Mouse (Mus musculus) liver, embryonic 16.5 days (tissue): ENCODE data around the gene Pik3c2b. TPM values are rescaled to one million over a fixed set of nuclear protein-coding genes. Genes with fewer than 3 reads are reported as not detected.

Experiments used
- ATAC-seq: fragments of 200-750 bp; cut with Nextera tagmentation; 2 replicates; pipeline ENCODE4 v1.8.0; 2017; ENCODE audit warnings: low read depth, mild to moderate bottlenecking, moderate number of reproducible peaks, moderate library complexity
- H3K27ac ChIP-seq: fragments of 300-500 bp; sonication (generic); 2 replicates; pipeline ENCODE4 v1.5.1; 2014; ENCODE audit warnings: mild to moderate bottlenecking, low read length
- H3K27me3 ChIP-seq: fragments of 300-500 bp; sonication (generic); 2 replicates; pipeline ENCODE4 v1.6.1; 2014; ENCODE audit warnings: low read depth, low read length, mixed read lengths; ENCODE audit not compliant: control insufficient read depth, insufficient read depth
- H3K36me3 ChIP-seq: fragments of 300-500 bp; sonication (generic); 2 replicates; pipeline ENCODE4 v1.6.1; 2014; ENCODE audit warnings: mild to moderate bottlenecking; ENCODE audit not compliant: control insufficient read depth, insufficient read depth
- H3K4me1 ChIP-seq: fragments of 300-500 bp; sonication (generic); 2 replicates; pipeline ENCODE4 v1.6.1; 2014; ENCODE audit warnings: low read depth, low read length, mixed read lengths; ENCODE audit not compliant: control insufficient read depth
- H3K4me2 ChIP-seq: fragments of 300-500 bp; sonication (generic); 2 replicates; pipeline ENCODE4 v1.6.1; 2014; ENCODE audit warnings: low read depth, low read length, mixed read lengths
- H3K4me3 ChIP-seq: fragments of 300-500 bp; sonication (generic); 2 replicates; pipeline ENCODE4 v1.5.1; 2014; ENCODE audit warnings: low read depth, mild to moderate bottlenecking, low read length
- H3K9ac ChIP-seq: fragments of 300-500 bp; sonication (generic); 2 replicates; pipeline ENCODE4 v1.6.1; 2014; ENCODE audit warnings: low read depth, low read length
- H3K9me3 ChIP-seq: fragments of 300-500 bp; sonication (generic); replicated peaks from 2 replicates; pipeline ENCODE4 v1.6.1; 2016; ENCODE audit warnings: low read length; ENCODE audit not compliant: control insufficient read depth
- WGBS: fragments of 180-500 bp; shearing (Covaris S2); extraction: QIAGEN DNeasy Blood & Tissue Kit; methylation state at CpG from one replicate; pipeline ENCODE4 v1.1.7; 2014; ENCODE audit not compliant: insufficient replicate concordance; 5-methylcytosine and 5-hydroxymethylcytosine counted together
- polyA plus RNA-seq: library from polyadenylated mRNA; unstranded; fragments of >200 nt; fragmentation: Nextera tagmentation; extraction: Ambion mirVana; gene quantifications from 2 replicates; pipeline ENCODE4 v1.2.1, GENCODE M21; 2015

Gene Pik3c2b
- polyA plus RNA-seq: 0.85 and 1.2 TPM in 2 replicates

- Histone ChIP-seq H3K4me1 (peaks cover 7% of the 10 kb centered on the region), H3K4me2 (peak within 1 kb of the TSS; percentile 92), H3K27ac (no peak within 1 kb of the TSS; the same call in 1 of the 2 replicates), H3K9me3 (no peaks in the 10 kb centered on the region), H3K36me3 (no peaks in the 10 kb centered on the region), H3K9ac (peak within 1 kb of the TSS; percentile 66), H3K27me3 (peaks cover 33% of the 10 kb centered on the region), H3K4me3 (peak within 1 kb of the TSS; percentile 67)
- no peak for ATAC-seq
- 7% methylated on average over 15 of the region's 15 CpGs for WGBS
Measured at GRCm38 (mm10) chr1:133045011-133045860, at the start of gene Pik3c2b. Gene Pik3c2b, plus strand, starts transcription at chr1:133045667.

GRCm38 (mm10) chr1:133000347-133000746 lies 45.1 kb upstream of the Pik3c2b start:
- Histone ChIP-seq H3K9me3 (no peaks in the 10 kb centered on the region), H3K4me3 (no peak overlapping the region), H3K4me1 (no peaks in the 10 kb centered on the region), H3K9ac (no peak overlapping the region), H3K27me3 (no peaks in the 10 kb centered on the region), H3K36me3 (peaks cover 48% of the 10 kb centered on the region), H3K4me2 (no peak overlapping the region), H3K27ac (no peak overlapping the region)
- WGBS: 68% methylated on average over 6 of the region's 6 CpGs
- ATAC-seq: no peak

- H3K4me3 ChIP-seq: no peak overlapping the region
- no peaks in the 10 kb centered on the region for H3K9me3 ChIP-seq
- no peak overlapping the region for H3K27ac ChIP-seq
- no peak overlapping the region for H3K4me2 ChIP-seq
- no peaks in the 10 kb centered on the region for H3K27me3 ChIP-seq
- H3K4me1 ChIP-seq: no peaks in the 10 kb centered on the region
- 77% methylated on average over 3 of the region's 3 CpGs for WGBS
- H3K36me3 ChIP-seq: peaks cover 28% of the 10 kb centered on the region
- ATAC-seq: no peak
- H3K9ac ChIP-seq: no peak overlapping the region
Measured at GRCm38 (mm10) chr1:133006571-133006970, 38.9 kb upstream of the Pik3c2b start.

- Histone ChIP-seq H3K36me3 (peaks cover 30% of the 10 kb centered on the region), H3K27me3 (no peaks in the 10 kb centered on the region), H3K4me1 (no peaks in the 10 kb centered on the region), H3K9me3 (no peaks in the 10 kb centered on the region), H3K4me3 (no peak overlapping the region), H3K9ac (no peak overlapping the region), H3K27ac (no peak overlapping the region), H3K4me2 (no peak overlapping the region)
- ATAC-seq: no peak
- WGBS: 67% methylated on average over 11 of the region's 13 CpGs
Measured at GRCm38 (mm10) chr1:133011955-133012841, 33.3 kb upstream of the Pik3c2b start.

GRCm38 (mm10) chr1:133013331-133013730 lies 32.1 kb upstream of the Pik3c2b start:
- no peak overlapping the region for H3K4me3 ChIP-seq
- no peak overlapping the region for H3K4me2 ChIP-seq
- H3K27ac ChIP-seq: no peak overlapping the region
- no peaks in the 10 kb centered on the region for H3K4me1 ChIP-seq
- no peak overlapping the region for H3K9ac ChIP-seq
- H3K36me3 ChIP-seq: peaks cover 38% of the 10 kb centered on the region
- ATAC-seq: no peak
- H3K9me3 ChIP-seq: no peaks in the 10 kb centered on the region
- H3K27me3 ChIP-seq: no peaks in the 10 kb centered on the region

GRCm38 (mm10) chr1:133014196-133014595 lies 31.3 kb upstream of the Pik3c2b start:
- Histone ChIP-seq H3K4me2 (no peak overlapping the region), H3K36me3 (peaks cover 40% of the 10 kb centered on the region), H3K27me3 (no peaks in the 10 kb centered on the region), H3K27ac (no peak overlapping the region), H3K4me1 (no peaks in the 10 kb centered on the region), H3K9me3 (no peaks in the 10 kb centered on the region), H3K9ac (no peak overlapping the region), H3K4me3 (no peak overlapping the region)
- WGBS: 82% methylated on average over 1 of the region's 1 CpGs
- ATAC-seq: no peak

GRCm38 (mm10) chr1:133016775-133017428 lies 28.6 kb upstream of the Pik3c2b start:
- peaks cover 32% of the 10 kb centered on the region for H3K36me3 ChIP-seq
- H3K27me3 ChIP-seq: no peaks in the 10 kb centered on the region
- H3K4me1 ChIP-seq: peaks cover 13% of the 10 kb centered on the region
- H3K27ac ChIP-seq: no peak overlapping the region
- no peaks in the 10 kb centered on the region for H3K9me3 ChIP-seq
- WGBS: 88% methylated on average over 9 of the region's 9 CpGs
- no peak for ATAC-seq
- H3K4me3 ChIP-seq: no peak overlapping the region
- H3K9ac ChIP-seq: no peak overlapping the region
- no peak overlapping the region for H3K4me2 ChIP-seq

GRCm38 (mm10) chr1:133018580-133018979 lies 26.9 kb upstream of the Pik3c2b start:
- ATAC-seq: no peak
- 86% methylated on average over 2 of the region's 2 CpGs for WGBS
- no peaks in the 10 kb centered on the region for H3K27me3 ChIP-seq
- H3K4me2 ChIP-seq: no peak overlapping the region
- H3K9me3 ChIP-seq: no peaks in the 10 kb centered on the region
- no peak overlapping the region for H3K27ac ChIP-seq
- H3K36me3 ChIP-seq: peaks cover 27% of the 10 kb centered on the region
- H3K4me3 ChIP-seq: no peak overlapping the region
- H3K4me1 ChIP-seq: peaks cover 13% of the 10 kb centered on the region
- no peak overlapping the region for H3K9ac ChIP-seq
